Mouse (Mus musculus) G1E (cell line): Measurements from ENCODE around the gene Gm7861.
"Not testable (repeated sequence)": the region's sequence is repeated elsewhere in the genome, so short reads cannot be mapped to it uniquely, and the experiment has no call there.

Experiments used
- CTCF ChIP-seq: IDR thresholded peaks from 2 replicates; pipeline ENCODE4 v1.5.1; 2012; ENCODE audit warnings: low read depth, low read length, inconsistent platforms, mixed read lengths
- TAL1 ChIP-seq: conservative IDR thresholded peaks from 2 replicates; pipeline ENCODE4 v1.6.1; 2012; ENCODE audit warnings: low read depth, low read length, inconsistent platforms, mixed read lengths

DNA sequence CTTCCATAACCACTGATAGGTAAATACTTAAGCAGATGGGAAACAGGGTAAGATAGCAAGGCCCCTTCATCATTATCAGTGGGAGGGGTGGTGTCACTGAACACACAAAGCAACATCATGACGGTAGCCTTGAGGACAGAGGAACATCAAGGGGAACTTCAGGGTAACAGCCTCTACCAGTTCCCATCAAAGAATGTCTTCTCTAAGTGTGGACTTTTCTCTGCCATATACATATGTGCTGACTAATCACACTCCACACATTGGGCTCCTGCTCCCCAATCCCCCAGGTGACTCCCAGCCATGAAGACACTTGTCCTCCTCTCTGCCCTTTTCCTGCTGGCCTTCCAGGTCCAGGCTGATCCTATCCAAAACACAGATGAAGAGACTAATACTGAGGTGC lies 23.6 kb upstream of the Gm7861 start, which contains the start of gene Defa26:
- not testable (repeated sequence) for TF ChIP-seq TAL1, CTCF
